Mouse (Mus musculus) kidney, adult 2 months (tissue): ENCODE data around the gene Gm10721.
"Not testable (repeated sequence)": the region's sequence is repeated elsewhere in the genome, so short reads cannot be mapped to it uniquely, and the experiment has no call there.

ENCODE experiments used
- CTCF ChIP-seq: fragments of 200-500 bp; conservative IDR thresholded peaks from 2 replicates; pipeline ENCODE4 v1.5.1; 2011; ENCODE audit warnings: low read depth, mild to moderate bottlenecking, control low read depth, low read length, moderate library complexity, mixed read lengths; ENCODE audit not compliant: insufficient read depth, insufficient read length
- POLR2A ChIP-seq: fragments of 200-500 bp; IDR thresholded peaks from one replicate; pipeline ENCODE4 v1.6.1; 2011; ENCODE audit warnings: low read depth, low read length, control low read depth

DNA sequence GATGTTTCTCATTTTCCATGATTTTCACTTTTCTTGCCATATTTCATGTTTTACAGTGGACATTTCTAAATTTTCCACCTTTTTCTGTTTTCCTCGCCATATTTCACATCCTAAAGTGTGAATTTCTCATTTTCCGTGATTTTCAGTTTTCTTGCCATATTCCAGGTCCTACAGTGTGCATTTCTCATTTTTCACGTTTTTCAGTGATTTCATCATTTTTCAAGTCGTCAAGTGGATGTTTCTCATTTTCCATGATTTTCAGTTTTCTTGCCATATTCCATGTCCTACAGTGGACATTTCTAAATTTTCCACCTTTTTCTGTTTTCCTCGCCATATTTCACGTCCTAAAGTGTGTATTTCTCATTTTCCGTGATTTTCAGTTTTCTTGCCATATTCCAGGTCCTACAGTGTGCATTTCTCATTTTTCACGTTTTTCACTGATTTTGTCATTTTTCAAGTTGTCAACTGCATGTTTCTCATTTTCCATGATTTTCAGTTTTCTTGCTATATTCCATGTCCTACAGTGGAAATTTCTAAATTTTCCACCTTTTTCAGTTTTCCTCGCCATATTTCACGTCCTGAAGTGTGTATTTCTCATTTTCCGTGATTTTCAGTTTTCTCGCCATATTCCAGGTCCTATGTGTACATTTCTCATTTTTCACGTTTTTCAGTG is 10.5 kb downstream of the Gm10721 start, which contains the start of gene Gm10718:
- not testable (repeated sequence) for TF ChIP-seq CTCF, POLR2A
